Mouse (Mus musculus) adrenal gland (tissue): ENCODE results near the gene Asf1b.
"Not testable (repeated sequence)": the region's sequence is repeated elsewhere in the genome, so short reads cannot be mapped to it uniquely, and the experiment has no call there.

Source experiments
- intact Hi-C: fragments of 180-260 bp; cut with DNase I; formaldehyde crosslinking; loops from one replicate; pipeline ENCODE4 v1.15.1; 2025

The Asf1b gene

GRCm38 (mm10) chr8:83956789-83957188 is 1.5 kb downstream of the Asf1b start:
- intact Hi-C loops = loop anchor here (5.0 to 10.0 kb wide), 3 partner anchors 46 to 232 kb away; partner anchors contain the start of gene 1700067K01Rik

- intact Hi-C loops = no loop called here
Observed at GRCm38 (mm10) chr8:83964015-83964765, 8.9 kb downstream of the Asf1b start.

GRCm38 (mm10) chr8:83967701-83968100 is 12.4 kb downstream of the Asf1b start:
- intact Hi-C loops = no loop called here

- intact Hi-C loops = no loop called here
Observed at GRCm38 (mm10) chr8:83971121-83971520, 15.8 kb downstream of the Asf1b start.

- intact Hi-C loops = no loop called here
Observed at GRCm38 (mm10) chr8:83971661-83972060, 16.4 kb downstream of the Asf1b start.

GRCm38 (mm10) chr8:83972150-83973120 is 17.1 kb downstream of the Asf1b start, which contains the start of gene Prkaca:
Gene Prkaca (plus strand): TSS chr8:83972993.
- intact Hi-C loops = no loop called here

- intact Hi-C loops = no loop called here
Observed at GRCm38 (mm10) chr8:83973161-83974031, 18.1 kb downstream of the Asf1b start.

- intact Hi-C loops = no loop called here
Observed at GRCm38 (mm10) chr8:83974521-83974920, 19.2 kb downstream of the Asf1b start.

- intact Hi-C loops = no loop called here
Observed at GRCm38 (mm10) chr8:83976101-83976630, 20.9 kb downstream of the Asf1b start.

GRCm38 (mm10) chr8:83976779-83977350 is 21.6 kb downstream of the Asf1b start:
- intact Hi-C loops = no loop called here

GRCm38 (mm10) chr8:83977646-83978045 is 22.3 kb downstream of the Asf1b start:
- intact Hi-C loops = no loop called here

- intact Hi-C loops = no loop called here
Observed at GRCm38 (mm10) chr8:83978200-83978599, 22.9 kb downstream of the Asf1b start.

GRCm38 (mm10) chr8:83980250-83980649 is 24.9 kb downstream of the Asf1b start:
- intact Hi-C loops = no loop called here

GRCm38 (mm10) chr8:83980845-83981244 is 25.5 kb downstream of the Asf1b start:
- intact Hi-C loops = no loop called here

GRCm38 (mm10) chr8:83981533-83981932 is 26.2 kb downstream of the Asf1b start:
- intact Hi-C loops = no loop called here

GRCm38 (mm10) chr8:83982449-83982848 is 27.1 kb downstream of the Asf1b start:
- intact Hi-C loops = no loop called here

GRCm38 (mm10) chr8:83983222-83983621 is 27.9 kb downstream of the Asf1b start:
- intact Hi-C loops = not testable (repeated sequence)

GRCm38 (mm10) chr8:83989243-83989642 is 33.9 kb downstream of the Asf1b start:
- intact Hi-C loops = no loop called here

GRCm38 (mm10) chr8:83990170-83990569 is 34.9 kb downstream of the Asf1b start:
- intact Hi-C loops = no loop called here

GRCm38 (mm10) chr8:83992488-83992887 is 37.2 kb downstream of the Asf1b start:
- intact Hi-C loops = no loop called here
